Mouse (Mus musculus): ENCODE results near the gene Tpi1. TPM values are rescaled to one million over a fixed set of nuclear protein-coding genes. Genes with fewer than 3 reads are reported as not detected.
"Not testable (repeated sequence)": the region's sequence is repeated elsewhere in the genome, so short reads cannot be mapped to it uniquely, and the experiment has no call there.

Gene Tpi1
- polyA plus RNA-seq, 1 experiment from 2014 or later: 755 TPM

GRCm38 (mm10) chr6:124854647-124855046 lies 40.6 kb upstream of the Tpi1 start:
- Histone ChIP-seq H3K36me3 (peaks cover 20% of the 10 kb centered on the region), H3K27ac (no peak overlapping the region), H3K9me3 (replicated peaks) (no peaks in the 10 kb centered on the region), H3K4me2 (no peak overlapping the region), H3K9ac (no peak overlapping the region), H3K4me1 (peaks cover 36% of the 10 kb centered on the region), H3K4me3 (replicated peaks) (no peak overlapping the region), H3K27me3 (peaks cover 12% of the 10 kb centered on the region)
- WGBS: 70% methylated on average over 12 of the region's 12 CpGs
- no peak for ATAC-seq (replicated peaks; ENCODE audit: low FRiP score)

- WGBS: 56% methylated on average over 8 of the region's 8 CpGs
- Histone ChIP-seq H3K27me3 (no peaks in the 10 kb centered on the region), H3K4me1 (peaks cover 8% of the 10 kb centered on the region), H3K36me3 (peaks cover 37% of the 10 kb centered on the region), H3K4me2 (no peak overlapping the region), H3K4me3 (replicated peaks) (no peak overlapping the region), H3K9me3 (replicated peaks) (no peaks in the 10 kb centered on the region), H3K27ac (no peak overlapping the region), H3K9ac (no peak overlapping the region)
- ATAC-seq (replicated peaks; ENCODE audit: low FRiP score): no peak
Observed at GRCm38 (mm10) chr6:124850535-124850934, 36.4 kb upstream of the Tpi1 start.

GRCm38 (mm10) chr6:124847305-124847704 lies 33.2 kb upstream of the Tpi1 start:
- no peak overlapping the region for H3K4me3 ChIP-seq (replicated peaks)

GRCm38 (mm10) chr6:124840241-124841167 lies 26.4 kb upstream of the Tpi1 start, which contains the start of gene Gnb3:
Gene Gnb3, minus strand, starts transcription at chr6:124840275.
- Histone ChIP-seq H3K4me1 (peaks cover 36% of the 10 kb centered on the region), H3K4me2 (peak within 1 kb of the TSS; percentile 40), H3K9me3 (replicated peaks) (no peaks in the 10 kb centered on the region), H3K4me3 (replicated peaks) (no peak within 1 kb of the TSS), H3K9ac (0 out of 2 replicates have a peak within 1 kb of the TSS, but pooled peaks have one; percentile 25), H3K27ac (peak within 1 kb of the TSS; percentile 62), H3K27me3 (no peaks in the 10 kb centered on the region), H3K36me3 (peaks cover 18% of the 10 kb centered on the region)
- ATAC-seq (replicated peaks; ENCODE audit: low FRiP score): 0 out of 2 replicates have a peak, but pooled peaks have one; percentile 1
- 25% methylated on average over 15 of the region's 15 CpGs for WGBS

More at GRCm38 (mm10) chr6:124847305-124847704, 33.2 kb upstream of the Tpi1 start:
- WGBS: 11% methylated on average over 9 of the region's 9 CpGs
- no peak overlapping the region for H3K4me2 ChIP-seq
- no peaks in the 10 kb centered on the region for H3K9me3 ChIP-seq (replicated peaks)
- H3K36me3 ChIP-seq: peaks cover 31% of the 10 kb centered on the region
- no peak overlapping the region for H3K9ac ChIP-seq
- H3K4me1 ChIP-seq: peaks cover 3% of the 10 kb centered on the region
- H3K27ac ChIP-seq: no peak overlapping the region
- peak; percentile 75 for ATAC-seq (replicated peaks; ENCODE audit: low FRiP score)
- H3K27me3 ChIP-seq: no peaks in the 10 kb centered on the region

- H3K9ac ChIP-seq: 0 out of 2 replicates have a peak overlapping the region, but pooled peaks have one; percentile 25
- no peak overlapping the region for H3K4me3 ChIP-seq (replicated peaks)
- 6% methylated on average over 8 of the region's 8 CpGs for WGBS
- H3K36me3 ChIP-seq: peaks cover 14% of the 10 kb centered on the region
- no peaks in the 10 kb centered on the region for H3K9me3 ChIP-seq (replicated peaks)
- ATAC-seq (replicated peaks; ENCODE audit: low FRiP score): peak; percentile 31
- peak overlapping the region; percentile 40 for H3K4me2 ChIP-seq
- H3K27ac ChIP-seq: peak overlapping the region; percentile 62
- H3K4me1 ChIP-seq: peaks cover 42% of the 10 kb centered on the region
- no peaks in the 10 kb centered on the region for H3K27me3 ChIP-seq
Observed at GRCm38 (mm10) chr6:124839805-124840204, 25.7 kb upstream of the Tpi1 start.

GRCm38 (mm10) chr6:124836411-124836810 lies 22.3 kb upstream of the Tpi1 start:
- Histone ChIP-seq H3K4me1 (peaks cover 50% of the 10 kb centered on the region), H3K27me3 (no peaks in the 10 kb centered on the region), H3K4me3 (replicated peaks) (no peak overlapping the region), H3K4me2 (no peak overlapping the region), H3K36me3 (peaks cover 35% of the 10 kb centered on the region), H3K9me3 (replicated peaks) (no peaks in the 10 kb centered on the region), H3K27ac (no peak overlapping the region), H3K9ac (no peak overlapping the region)
- 62% methylated on average over 7 of the region's 7 CpGs for WGBS
- ATAC-seq (replicated peaks; ENCODE audit: low FRiP score): no peak

- no peaks in the 10 kb centered on the region for H3K9me3 ChIP-seq (replicated peaks)
- H3K36me3 ChIP-seq: peaks cover 34% of the 10 kb centered on the region
- H3K4me1 ChIP-seq: peaks cover 55% of the 10 kb centered on the region
- ATAC-seq (replicated peaks; ENCODE audit: low FRiP score): no peak
- 29% methylated on average over 10 of the region's 10 CpGs for WGBS
- peak overlapping the region; percentile 38; the same call in 1 of the 2 replicates for H3K27ac ChIP-seq
- H3K4me2 ChIP-seq: no peak overlapping the region
- H3K9ac ChIP-seq: no peak overlapping the region
- no peak overlapping the region for H3K4me3 ChIP-seq (replicated peaks)
- no peaks in the 10 kb centered on the region for H3K27me3 ChIP-seq
Observed at GRCm38 (mm10) chr6:124835531-124835930, 21.4 kb upstream of the Tpi1 start.

- Histone ChIP-seq H3K9me3 (replicated peaks) (no peaks in the 10 kb centered on the region), H3K27me3 (no peaks in the 10 kb centered on the region), H3K4me2 (no peak overlapping the region), H3K9ac (no peak overlapping the region), H3K36me3 (peaks cover 34% of the 10 kb centered on the region), H3K4me3 (replicated peaks) (no peak overlapping the region), H3K4me1 (peaks cover 49% of the 10 kb centered on the region), H3K27ac (no peak overlapping the region)
- ATAC-seq (replicated peaks; ENCODE audit: low FRiP score): no peak
- 87% methylated on average over 6 of the region's 6 CpGs for WGBS
Observed at GRCm38 (mm10) chr6:124834512-124835081, 20.5 kb upstream of the Tpi1 start.

GRCm38 (mm10) chr6:124831649-124832048 lies 17.6 kb upstream of the Tpi1 start:
- Histone ChIP-seq H3K36me3 (peaks cover 44% of the 10 kb centered on the region), H3K4me2 (peak overlapping the region; percentile 90), H3K4me1 (peaks cover 44% of the 10 kb centered on the region), H3K9me3 (replicated peaks) (no peaks in the 10 kb centered on the region), H3K27ac (no peak overlapping the region), H3K27me3 (no peaks in the 10 kb centered on the region), H3K9ac (no peak overlapping the region), H3K4me3 (replicated peaks) (no peak overlapping the region)
- WGBS: 90% methylated on average over 8 of the region's 8 CpGs
- no peak for ATAC-seq (replicated peaks; ENCODE audit: low FRiP score)

- ATAC-seq (replicated peaks; ENCODE audit: low FRiP score); H3K27me3 ChIP-seq; H3K9ac ChIP-seq; H3K9me3 ChIP-seq (replicated peaks); H3K27ac ChIP-seq: not testable (repeated sequence)
- Histone ChIP-seq H3K4me1 (peaks cover 44% of the 10 kb centered on the region), H3K4me3 (replicated peaks) (peak overlapping the region; percentile 82), H3K4me2 (peak overlapping the region; percentile 90), H3K36me3 (peaks cover 47% of the 10 kb centered on the region)
- WGBS: 97% methylated on average over 4 of the region's 4 CpGs
Observed at GRCm38 (mm10) chr6:124831199-124831598, 17.1 kb upstream of the Tpi1 start.

- peak; percentile 90 for ATAC-seq (replicated peaks; ENCODE audit: low FRiP score)
- peaks cover 58% of the 10 kb centered on the region for H3K36me3 ChIP-seq
- peak overlapping the region; percentile 98 for H3K27ac ChIP-seq
- no peaks in the 10 kb centered on the region for H3K27me3 ChIP-seq
- H3K9ac ChIP-seq: peak overlapping the region; percentile 64
- under 1% methylated on average over 38 of the region's 38 CpGs for WGBS
- H3K4me1 ChIP-seq: peaks cover 34% of the 10 kb centered on the region
- no peaks in the 10 kb centered on the region for H3K9me3 ChIP-seq (replicated peaks)
- H3K4me3 ChIP-seq (replicated peaks): peak overlapping the region; percentile 82
- peak overlapping the region; percentile 90 for H3K4me2 ChIP-seq
Observed at GRCm38 (mm10) chr6:124829799-124830700, 16.0 kb upstream of the Tpi1 start.

Measured in kidney, embryonic 15.5 days (tissue).